Mouse (Mus musculus) stomach, postnatal 0 days (tissue): ENCODE data around the gene Tppp.

Experiments
- CTCF ChIP-seq: IDR thresholded peaks from 2 replicates; pipeline ENCODE4 v1.5.1; 2016; ENCODE audit warnings: antibody characterized with exemption, low read depth, mild to moderate bottlenecking, moderate library complexity
- EP300 ChIP-seq: optimal IDR thresholded peaks from 2 replicates; pipeline ENCODE3; 2016; ENCODE audit warnings: antibody characterized with exemption

DNA sequence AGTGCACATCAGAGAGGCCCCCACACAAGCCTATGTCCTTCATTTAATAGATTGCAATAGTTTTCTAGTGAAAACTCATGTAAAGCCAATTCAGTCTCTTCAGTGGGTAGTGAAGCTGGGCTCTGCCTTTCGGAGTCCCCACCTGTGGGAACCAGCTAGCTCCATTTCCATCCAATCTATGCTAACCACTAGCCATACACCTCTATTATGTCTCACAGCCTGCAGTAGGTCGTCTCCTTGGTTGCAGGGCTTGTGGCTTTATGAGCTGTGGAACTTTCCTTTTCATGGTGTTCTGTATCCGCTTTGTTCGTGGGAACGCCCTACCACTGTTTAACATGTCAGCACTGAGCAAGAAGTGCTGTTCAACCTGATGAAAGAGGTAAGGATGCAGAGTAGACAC, 45.7 kb upstream of the Tppp start, which contains the start of gene Zdhhc11:
- TF ChIP-seq CTCF = no peak
- TF ChIP-seq EP300 = no peak
